Mouse (Mus musculus): ENCODE results near the gene Tmem50a.

Gene Tmem50a

DNA sequence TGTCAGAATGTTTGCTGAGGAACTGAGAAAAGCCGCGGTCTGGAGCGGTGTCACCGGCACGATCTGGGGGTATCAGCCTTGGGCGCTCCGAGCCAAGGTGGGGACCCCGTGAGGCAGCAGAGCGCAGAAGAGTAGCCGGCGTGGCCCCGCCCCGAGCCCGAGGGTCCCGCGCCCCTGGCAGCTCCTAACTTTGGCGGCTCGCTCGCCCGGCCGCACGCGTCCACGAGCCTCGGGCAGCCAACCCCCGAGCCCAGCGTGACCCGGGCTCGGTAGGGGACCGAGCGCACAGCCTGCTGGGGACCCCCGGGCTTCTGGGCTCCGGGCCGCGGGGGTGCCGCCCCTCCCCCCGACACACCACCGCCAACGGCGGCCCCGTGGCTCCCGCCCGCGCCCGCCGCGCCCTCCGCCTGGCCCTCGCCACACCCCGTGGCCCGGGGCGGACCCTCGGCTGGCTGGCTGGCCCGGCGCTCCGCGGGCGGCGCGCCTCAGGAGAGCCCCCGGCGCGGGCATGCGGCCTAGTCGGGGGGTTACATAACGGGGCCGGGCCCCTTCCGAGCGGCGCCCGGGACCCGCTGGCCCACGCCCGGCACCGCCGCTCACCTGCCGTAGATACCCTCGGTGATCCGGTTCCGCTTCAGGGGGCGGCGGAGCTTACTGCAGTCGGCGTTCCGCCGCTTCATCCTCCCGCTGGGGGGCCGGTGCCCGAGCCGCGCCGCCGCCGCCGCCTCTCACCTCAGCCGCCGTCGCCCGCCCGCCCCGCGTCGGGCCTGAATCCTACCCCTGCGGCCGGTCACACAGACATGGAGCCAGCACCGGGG is 62.2 kb downstream of the Tmem50a start:
- DNase-seq (ENCODE audit: low read depth, low spot score), result no peak

DNA sequence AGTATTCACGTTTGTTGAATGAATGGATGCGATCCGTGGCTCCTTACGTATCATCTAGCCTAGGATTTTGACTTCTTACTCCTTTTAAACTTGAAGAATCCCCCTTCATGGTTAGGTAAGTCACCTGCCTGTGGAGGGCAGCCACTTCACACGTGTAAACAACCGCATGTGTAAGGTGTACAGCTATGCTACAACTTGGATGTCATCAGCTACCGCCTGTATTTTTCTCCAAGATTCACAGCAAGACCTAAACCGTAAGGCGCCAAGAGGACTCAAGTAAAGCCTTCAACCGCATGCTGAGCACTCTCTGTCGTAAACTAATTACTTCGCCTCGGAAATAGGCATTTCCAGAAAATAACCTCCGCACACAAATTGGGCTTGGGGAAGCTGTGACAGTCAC is 62.9 kb downstream of the Tmem50a start:
- DNase-seq (ENCODE audit: low read depth, low spot score), result no peak

GRCm38 (mm10) chr4:134851236-134851635 is 63.6 kb downstream of the Tmem50a start:
- DNase-seq (ENCODE audit: low read depth, low spot score), result no peak

DNA sequence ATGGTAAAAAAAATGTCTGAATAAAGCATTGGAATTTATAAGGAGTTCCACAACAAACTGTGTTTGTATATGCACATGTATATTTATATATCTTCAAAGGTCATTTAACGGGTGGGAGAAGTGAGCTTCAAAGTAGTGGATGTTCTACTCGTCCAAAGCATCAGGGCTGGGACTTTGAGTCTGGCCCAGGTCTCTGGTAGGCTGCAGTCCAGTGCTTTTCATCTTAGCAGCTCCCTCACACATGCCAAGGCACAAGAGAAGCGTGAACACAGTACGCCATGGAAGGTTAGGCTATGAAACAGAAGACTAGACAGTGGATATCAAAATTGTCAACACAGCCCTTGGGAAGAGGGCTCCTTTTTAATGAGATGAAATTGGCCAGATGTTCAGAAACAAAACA is 64.3 kb downstream of the Tmem50a start:
- no peak for DNase-seq (ENCODE audit: low read depth, low spot score)
